Mouse (Mus musculus): Measurements from ENCODE around the gene Adam11. TPM values are rescaled to one million over a fixed set of nuclear protein-coding genes. Genes with fewer than 3 reads are reported as not detected.

Adam11 gene
- polyA plus RNA-seq, 1 experiment from 2014 or later = 5.5 TPM

DNA sequence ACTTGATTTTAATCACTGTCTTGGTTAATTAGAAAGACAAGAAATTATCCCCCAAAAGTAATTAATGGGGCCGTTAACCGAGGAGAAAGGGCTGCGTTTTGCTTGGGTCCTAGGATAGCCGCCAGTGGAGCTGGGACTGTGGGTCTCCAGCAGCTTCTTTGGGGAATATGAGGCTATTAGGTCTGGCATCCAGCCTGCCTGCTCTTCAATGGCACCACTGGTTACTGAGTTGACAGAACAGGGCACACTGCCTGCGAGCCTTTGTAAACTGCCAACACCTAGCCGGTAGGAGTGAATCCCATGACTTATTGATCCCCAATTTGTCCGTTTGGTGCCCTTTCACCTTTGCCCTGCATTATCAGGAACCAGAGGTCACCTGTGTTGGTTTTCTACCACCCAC, 19.2 kb upstream of the Adam11 start:
- ATAC-seq (ENCODE audit: insufficient read depth) (no peak), DNase-seq (no peak)
- Histone ChIP-seq H3K36me3 (ENCODE audit: insufficient read depth) (no peaks in the 10 kb centered on the region), H3K4me1 (ENCODE audit: insufficient read depth) (0 out of 2 replicates have a peak, but pooled peaks cover 4% of the 10 kb centered on the region), H3K9me3 (ENCODE audit: low read depth, low read length) (no peaks in the 10 kb centered on the region), H3K9ac (no peak overlapping the region), H3K27ac (ENCODE audit: low read depth) (no peak overlapping the region), H3K4me2 (no peak overlapping the region), H3K27me3 (ENCODE audit: insufficient read depth, low read length) (peaks cover 6% of the 10 kb centered on the region; the same call in 1 of the 2 replicates), H3K4me3 (ENCODE audit: low read depth, low read length) (no peak overlapping the region)
- WGBS = 54% methylated on average over 7 of the region's 7 CpGs
- TF ChIP-seq CTCF (IDR thresholded peaks at IDR 0.05; ENCODE audit: low read depth) = no peak

DNA sequence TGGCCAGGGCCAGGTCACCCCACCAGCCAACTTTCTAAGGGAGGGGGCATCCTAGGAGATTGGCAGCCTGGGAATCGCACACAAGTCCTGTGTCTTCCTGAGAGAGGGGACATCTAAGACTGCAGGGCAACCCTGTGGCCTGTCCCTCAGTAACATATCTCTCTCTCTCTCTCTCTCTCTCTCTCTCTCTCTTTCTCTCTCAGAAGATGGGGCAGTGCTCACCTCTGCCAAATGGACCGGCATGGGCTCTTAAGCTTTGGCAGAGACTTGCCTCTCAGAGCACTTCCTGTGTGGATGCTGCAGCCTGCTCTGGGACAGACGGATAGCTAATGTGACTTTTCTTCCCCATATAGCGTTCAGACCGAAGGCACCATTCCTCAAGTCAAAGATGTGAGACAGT, 18.4 kb upstream of the Adam11 start:
- H3K4me1 ChIP-seq (ENCODE audit: insufficient read depth) = 0 out of 2 replicates have a peak, but pooled peaks cover 4% of the 10 kb centered on the region
- no peaks in the 10 kb centered on the region for H3K36me3 ChIP-seq (ENCODE audit: insufficient read depth)
- ATAC-seq (ENCODE audit: insufficient read depth) (no peak), DNase-seq (no peak)
- no peak overlapping the region for H3K27ac ChIP-seq (ENCODE audit: low read depth)
- 66% methylated on average over 5 of the region's 5 CpGs for WGBS
- peaks cover 6% of the 10 kb centered on the region; the same call in 1 of the 2 replicates for H3K27me3 ChIP-seq (ENCODE audit: insufficient read depth, low read length)
- H3K9me3 ChIP-seq (ENCODE audit: low read depth, low read length) = no peaks in the 10 kb centered on the region
- no peak for TF ChIP-seq CTCF (IDR thresholded peaks at IDR 0.05; ENCODE audit: low read depth)
- no peak overlapping the region for H3K4me3 ChIP-seq (ENCODE audit: low read depth, low read length)
- no peak overlapping the region for H3K9ac ChIP-seq
- H3K4me2 ChIP-seq = no peak overlapping the region

DNA sequence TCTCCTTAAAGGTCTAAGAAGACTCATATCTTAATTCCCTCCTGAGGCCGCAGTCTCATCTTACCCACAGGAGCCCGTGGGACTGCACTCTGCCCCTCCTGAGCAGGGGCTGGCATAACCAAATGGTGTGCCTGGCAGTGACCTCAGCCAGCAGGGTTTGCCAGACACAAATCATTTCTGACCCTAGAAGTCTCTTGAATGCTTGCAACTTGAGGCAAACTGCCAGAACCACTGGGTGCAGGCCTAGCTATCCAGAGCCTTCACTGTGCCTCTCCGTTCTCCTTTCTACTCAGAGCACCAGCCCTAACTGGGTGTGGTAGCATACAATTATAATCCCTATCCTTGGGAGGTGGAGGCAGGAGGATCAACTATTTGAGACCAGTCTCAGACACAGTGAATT, 16.5 kb upstream of the Adam11 start:
- ATAC-seq (ENCODE audit: insufficient read depth) = no peak
- no peak for DNase-seq
- Histone ChIP-seq H3K36me3 (ENCODE audit: insufficient read depth) (no peaks in the 10 kb centered on the region), H3K4me2 (no peak overlapping the region), H3K9ac (no peak overlapping the region), H3K27ac (ENCODE audit: low read depth) (no peak overlapping the region), H3K4me3 (ENCODE audit: low read depth, low read length) (no peak overlapping the region), H3K4me1 (ENCODE audit: insufficient read depth) (0 out of 2 replicates have a peak, but pooled peaks cover 1% of the 10 kb centered on the region), H3K9me3 (ENCODE audit: low read depth, low read length) (no peaks in the 10 kb centered on the region), H3K27me3 (ENCODE audit: insufficient read depth, low read length) (peaks cover 3% of the 10 kb centered on the region; the same call in 1 of the 2 replicates)
- no peak for TF ChIP-seq CTCF (IDR thresholded peaks at IDR 0.05; ENCODE audit: low read depth)
- WGBS = 79% methylated on average over 3 of the region's 3 CpGs

DNA sequence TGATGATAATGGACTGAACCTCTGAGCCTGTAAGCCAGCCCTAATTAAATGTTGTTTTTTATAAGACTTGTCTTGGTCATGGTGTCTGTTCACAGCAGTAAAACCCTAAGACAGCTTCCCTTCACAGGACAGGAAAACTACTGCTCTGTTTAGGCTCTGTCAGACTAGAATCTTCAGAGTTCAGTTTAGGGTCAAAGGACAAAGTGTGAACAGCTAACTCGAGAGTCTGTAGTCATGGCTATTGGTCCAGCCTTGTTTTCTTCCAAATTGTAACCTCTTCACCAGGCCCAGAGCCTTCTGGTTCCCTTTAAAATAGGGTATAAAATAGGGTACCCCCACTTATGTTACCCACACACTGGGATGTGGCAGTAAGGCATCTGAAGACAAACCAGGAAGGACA, 13.4 kb upstream of the Adam11 start:
- no peak for TF ChIP-seq CTCF (IDR thresholded peaks at IDR 0.05; ENCODE audit: low read depth)
- H3K36me3 ChIP-seq (ENCODE audit: insufficient read depth) = no peaks in the 10 kb centered on the region
- H3K9ac ChIP-seq = no peak overlapping the region
- H3K4me1 ChIP-seq (ENCODE audit: insufficient read depth) = no peaks in the 10 kb centered on the region
- H3K9me3 ChIP-seq (ENCODE audit: low read depth, low read length) = no peaks in the 10 kb centered on the region
- DNase-seq = no peak
- H3K4me3 ChIP-seq (ENCODE audit: low read depth, low read length) = no peak overlapping the region
- H3K27me3 ChIP-seq (ENCODE audit: insufficient read depth, low read length) = 0 out of 2 replicates have a peak, but pooled peaks cover 4% of the 10 kb centered on the region
- no peak overlapping the region for H3K27ac ChIP-seq (ENCODE audit: low read depth)
- H3K4me2 ChIP-seq = no peak overlapping the region
- no peak for ATAC-seq (ENCODE audit: insufficient read depth)
- WGBS = 49% methylated on average over 1 of the region's 1 CpGs

DNA sequence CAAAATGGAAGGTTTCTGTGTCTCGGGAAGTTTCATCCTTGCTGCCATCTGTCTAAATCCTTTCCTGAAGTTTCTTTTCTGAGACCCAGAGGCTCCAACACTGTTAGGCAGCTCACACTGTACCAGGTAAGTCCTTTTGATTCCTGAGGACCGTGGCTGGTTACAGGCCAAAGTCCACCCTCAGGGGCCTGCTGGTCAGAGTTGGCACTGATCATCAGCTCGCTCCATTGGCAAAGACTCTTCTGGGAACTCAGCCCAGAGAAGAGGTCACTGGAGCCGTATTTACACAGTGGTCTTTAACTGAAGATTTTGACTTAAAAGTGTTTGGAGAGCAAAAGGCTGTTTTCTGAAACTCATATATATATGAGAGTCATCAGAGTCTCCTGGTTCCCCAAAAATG, 12.9 kb upstream of the Adam11 start:
- no peak overlapping the region for H3K9ac ChIP-seq
- H3K4me3 ChIP-seq (ENCODE audit: low read depth, low read length) = no peak overlapping the region
- no peak for DNase-seq
- 0 out of 2 replicates have a peak, but pooled peaks cover 4% of the 10 kb centered on the region for H3K27me3 ChIP-seq (ENCODE audit: insufficient read depth, low read length)
- H3K36me3 ChIP-seq (ENCODE audit: insufficient read depth) = no peaks in the 10 kb centered on the region
- no peaks in the 10 kb centered on the region for H3K4me1 ChIP-seq (ENCODE audit: insufficient read depth)
- no peak overlapping the region for H3K4me2 ChIP-seq
- no peaks in the 10 kb centered on the region for H3K9me3 ChIP-seq (ENCODE audit: low read depth, low read length)
- no peak for TF ChIP-seq CTCF (IDR thresholded peaks at IDR 0.05; ENCODE audit: low read depth)
- ATAC-seq (ENCODE audit: insufficient read depth) = no peak
- no peak overlapping the region for H3K27ac ChIP-seq (ENCODE audit: low read depth)
- 56% methylated on average over 4 of the region's 4 CpGs for WGBS

DNA sequence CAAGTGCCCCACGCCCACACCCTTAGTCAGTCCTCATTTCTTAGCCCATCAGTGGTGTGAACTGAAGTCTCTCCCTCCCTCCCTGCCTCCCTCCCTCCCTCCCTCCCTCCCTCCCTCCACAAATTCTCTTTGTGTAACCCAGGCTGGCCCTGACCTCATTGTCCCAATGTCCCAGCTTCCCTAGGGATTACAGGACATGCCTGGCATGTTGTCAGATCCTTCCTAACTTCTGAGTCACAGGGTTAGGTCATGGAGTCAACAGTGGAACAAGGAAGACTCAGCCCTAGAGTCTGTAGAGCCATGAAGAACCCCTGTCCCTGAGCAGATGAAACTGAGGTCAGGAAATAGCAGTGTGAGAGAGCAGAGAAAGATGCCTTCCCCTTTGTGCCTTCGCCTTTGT, 11.5 kb upstream of the Adam11 start:
- TF ChIP-seq CTCF (IDR thresholded peaks at IDR 0.05; ENCODE audit: low read depth) = no peak

DNA sequence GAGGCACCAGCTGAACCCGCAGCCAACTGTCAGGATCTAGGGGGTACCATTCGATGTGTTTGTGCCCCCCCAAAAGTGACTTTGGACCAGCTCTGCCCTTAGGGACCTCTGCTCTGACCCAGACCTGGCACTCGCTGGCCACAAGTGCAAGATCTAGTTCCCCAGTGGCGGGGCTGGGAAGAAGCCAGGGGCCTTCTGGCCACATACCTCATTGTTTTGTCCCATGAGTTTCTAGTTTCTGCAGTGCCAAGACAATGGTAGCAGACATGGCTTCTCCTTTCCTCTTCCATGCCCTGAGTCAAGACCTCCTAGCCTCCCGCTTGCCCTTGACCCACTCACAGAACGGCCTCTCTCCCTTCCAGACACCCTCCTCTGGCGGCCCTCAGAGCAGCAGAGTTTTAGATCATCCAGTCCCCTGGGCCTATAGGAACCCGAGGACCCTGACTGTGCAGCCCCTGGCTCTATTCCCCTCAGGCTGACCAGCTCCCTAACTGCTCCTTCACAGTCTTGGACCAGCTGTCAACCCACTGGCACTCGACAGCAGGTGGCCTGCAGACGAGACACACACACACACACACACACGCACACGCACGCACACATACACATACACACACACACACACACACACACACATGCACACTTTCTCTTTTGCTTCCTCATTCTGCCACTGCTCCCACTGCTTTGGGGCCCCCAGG, 8.2 kb upstream of the Adam11 start:
- Histone ChIP-seq H3K27ac (ENCODE audit: low read depth) (no peak overlapping the region), H3K4me2 (no peak overlapping the region; the same call in 1 of the 2 replicates), H3K27me3 (ENCODE audit: insufficient read depth, low read length) (0 out of 2 replicates have a peak, but pooled peaks cover 4% of the 10 kb centered on the region), H3K4me1 (ENCODE audit: insufficient read depth) (no peaks in the 10 kb centered on the region), H3K9me3 (ENCODE audit: low read depth, low read length) (no peaks in the 10 kb centered on the region), H3K9ac (no peak overlapping the region), H3K4me3 (ENCODE audit: low read depth, low read length) (no peak overlapping the region), H3K36me3 (ENCODE audit: insufficient read depth) (no peaks in the 10 kb centered on the region)
- DNase-seq (no peak), ATAC-seq (ENCODE audit: insufficient read depth) (no peak)
- WGBS = 64% methylated on average over 13 of the region's 13 CpGs
- no peak for TF ChIP-seq CTCF (IDR thresholded peaks at IDR 0.05; ENCODE audit: low read depth)

More for the DNA sequence above, 11.5 kb upstream of the Adam11 start:
- Histone ChIP-seq H3K36me3 (ENCODE audit: insufficient read depth) (no peaks in the 10 kb centered on the region), H3K4me1 (ENCODE audit: insufficient read depth) (no peaks in the 10 kb centered on the region), H3K27ac (ENCODE audit: low read depth) (no peak overlapping the region), H3K9ac (no peak overlapping the region), H3K27me3 (ENCODE audit: insufficient read depth, low read length) (0 out of 2 replicates have a peak, but pooled peaks cover 4% of the 10 kb centered on the region), H3K9me3 (ENCODE audit: low read depth, low read length) (no peaks in the 10 kb centered on the region), H3K4me3 (ENCODE audit: low read depth, low read length) (no peak overlapping the region), H3K4me2 (no peak overlapping the region)
- ATAC-seq (ENCODE audit: insufficient read depth) (no peak), DNase-seq (no peak)
- 79% methylated on average over 2 of the region's 2 CpGs for WGBS

Measured in lung, embryonic 14.5 days (tissue).